Mouse (Mus musculus): ENCODE data around the gene Itga6. TPM values are rescaled to one million over a fixed set of nuclear protein-coding genes. Genes with fewer than 3 reads are reported as not detected.

Itga6 gene
- polyA plus RNA-seq, 1 experiment: 33.1 TPM

DNA sequence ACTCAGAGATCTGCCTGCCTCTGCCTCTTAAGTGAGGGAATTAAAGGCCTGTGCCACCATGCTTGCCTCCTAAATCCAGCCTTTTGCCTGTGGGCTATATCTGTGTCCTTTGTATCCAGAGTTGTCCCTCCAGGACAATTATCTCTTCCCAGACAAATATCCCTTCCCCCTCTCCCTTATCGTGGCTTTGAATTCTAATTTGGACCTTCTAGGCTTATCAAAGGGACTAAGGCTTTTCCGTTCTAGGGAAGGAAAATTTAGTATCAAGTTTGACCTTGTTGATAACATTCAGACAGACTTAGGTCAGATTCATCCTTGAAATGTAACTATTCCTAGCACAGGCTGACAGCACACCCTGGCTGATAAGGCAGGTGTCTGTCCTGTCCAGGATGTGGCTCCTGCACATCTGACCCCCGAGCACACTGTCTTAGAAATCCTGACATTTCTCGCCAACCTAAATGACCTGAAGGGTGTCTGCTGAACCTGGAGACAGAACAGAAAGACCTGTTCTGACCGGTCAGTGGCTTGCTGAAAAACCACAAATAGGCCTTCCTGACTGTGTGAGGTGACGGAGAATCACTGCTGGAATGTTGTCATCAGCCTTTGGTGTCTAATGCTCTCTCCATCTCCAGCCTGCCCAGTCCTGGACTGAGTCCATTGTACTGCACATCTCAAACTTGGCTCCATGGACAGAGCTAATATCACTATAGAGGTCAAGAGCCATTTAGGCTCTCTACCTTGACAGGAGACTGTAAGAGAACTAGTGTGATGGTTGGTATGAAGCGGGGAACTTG is 18.3 kb upstream of the Itga6 start:
- Histone ChIP-seq H3K79me3 (ENCODE audit: low read depth) (no peaks in the 10 kb centered on the region), H3K27me3 (ENCODE audit: control insufficient read depth, insufficient read depth, insufficient read length) (no peaks in the 10 kb centered on the region), H3K4me3 (ENCODE audit: insufficient read depth, poor library complexity, severe bottlenecking) (no peak overlapping the region), H3ac (ENCODE audit: control insufficient read depth, insufficient read length, low read depth) (no peak overlapping the region), H3K36me3 (ENCODE audit: control insufficient read depth, insufficient read depth) (no peaks in the 10 kb centered on the region), H3K79me2 (ENCODE audit: control insufficient read depth, insufficient read depth) (no peaks in the 10 kb centered on the region)
- TF ChIP-seq CEBPB (IDR thresholded peaks at IDR 0.05; ENCODE audit: low read depth) (no peak), FOSL1 (IDR thresholded peaks at IDR 0.05; ENCODE audit: insufficient read depth, low read length, poor library complexity, severe bottlenecking) (no peak), MYOD1 (IDR thresholded peaks at IDR 0.05; ENCODE audit: control insufficient read depth, insufficient read length, low read depth) (no peak), MAX (IDR thresholded peaks at IDR 0.05) (no peak), USF1 (IDR thresholded peaks at IDR 0.05; ENCODE audit: low read depth) (no peak), MYOG (IDR thresholded peaks at IDR 0.05; ENCODE audit: control insufficient read depth, extremely low read depth, insufficient read length) (no peak)

DNA sequence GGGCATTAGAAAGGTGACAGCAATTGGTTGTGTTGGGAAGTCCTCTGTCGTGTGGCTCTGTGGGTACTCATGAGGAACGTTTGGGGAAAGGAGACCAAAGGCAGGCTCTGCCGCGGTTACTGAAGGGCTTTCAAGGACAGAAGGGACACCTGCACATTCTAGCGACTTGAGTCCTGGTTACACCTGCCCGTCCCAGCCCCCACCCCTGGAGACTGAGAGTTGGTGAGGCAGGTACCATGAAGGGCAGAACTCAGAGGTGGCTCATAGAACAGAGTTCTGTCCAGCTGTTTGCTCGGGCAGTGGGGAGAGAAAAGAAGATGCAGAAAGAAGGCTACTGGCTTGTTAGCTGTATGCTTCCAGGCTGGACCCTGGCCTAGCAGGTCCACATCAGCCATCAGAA is 17.1 kb upstream of the Itga6 start:
- TF ChIP-seq MAX (IDR thresholded peaks at IDR 0.05): no peak
- TF ChIP-seq FOSL1 (IDR thresholded peaks at IDR 0.05; ENCODE audit: insufficient read depth, low read length, poor library complexity, severe bottlenecking): no peak
- Histone ChIP-seq H3K79me3 (ENCODE audit: low read depth) (no peaks in the 10 kb centered on the region), H3K79me2 (ENCODE audit: control insufficient read depth, insufficient read depth) (no peaks in the 10 kb centered on the region), H3K36me3 (ENCODE audit: control insufficient read depth, insufficient read depth) (no peaks in the 10 kb centered on the region), H3K27me3 (ENCODE audit: control insufficient read depth, insufficient read depth, insufficient read length) (no peaks in the 10 kb centered on the region), H3K4me3 (ENCODE audit: insufficient read depth, poor library complexity, severe bottlenecking) (no peak overlapping the region), H3ac (ENCODE audit: control insufficient read depth, insufficient read length, low read depth) (no peak overlapping the region)

DNA sequence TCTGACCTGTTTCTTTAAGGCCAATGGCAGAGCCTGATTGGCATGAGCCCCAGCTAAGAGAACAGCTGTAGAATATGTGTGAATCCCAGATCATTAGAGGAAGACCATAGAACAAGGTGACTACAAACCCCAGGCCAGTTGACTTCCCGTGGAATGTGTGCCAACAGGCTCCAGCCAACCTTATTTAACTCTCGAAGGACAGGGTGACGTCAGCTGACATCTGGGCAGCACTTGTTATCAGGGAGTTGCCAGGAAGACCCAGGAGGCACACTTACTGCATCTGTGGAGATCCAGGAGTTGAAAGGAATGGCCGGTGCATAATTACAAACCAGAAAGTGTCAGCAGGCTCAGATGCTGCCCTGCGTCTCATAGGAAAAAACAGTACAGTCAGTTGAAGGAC is 16.6 kb upstream of the Itga6 start:
- Histone ChIP-seq H3ac (ENCODE audit: control insufficient read depth, insufficient read length, low read depth) (no peak overlapping the region), H3K79me3 (ENCODE audit: low read depth) (no peaks in the 10 kb centered on the region), H3K27me3 (ENCODE audit: control insufficient read depth, insufficient read depth, insufficient read length) (no peaks in the 10 kb centered on the region), H3K4me3 (ENCODE audit: insufficient read depth, poor library complexity, severe bottlenecking) (no peak overlapping the region), H3K36me3 (ENCODE audit: control insufficient read depth, insufficient read depth) (no peaks in the 10 kb centered on the region), H3K79me2 (ENCODE audit: control insufficient read depth, insufficient read depth) (no peaks in the 10 kb centered on the region)
- TF ChIP-seq MYOD1 (IDR thresholded peaks at IDR 0.05; ENCODE audit: control insufficient read depth, insufficient read length, low read depth) (peak; percentile 10), CEBPB (IDR thresholded peaks at IDR 0.05; ENCODE audit: low read depth) (no peak)

DNA sequence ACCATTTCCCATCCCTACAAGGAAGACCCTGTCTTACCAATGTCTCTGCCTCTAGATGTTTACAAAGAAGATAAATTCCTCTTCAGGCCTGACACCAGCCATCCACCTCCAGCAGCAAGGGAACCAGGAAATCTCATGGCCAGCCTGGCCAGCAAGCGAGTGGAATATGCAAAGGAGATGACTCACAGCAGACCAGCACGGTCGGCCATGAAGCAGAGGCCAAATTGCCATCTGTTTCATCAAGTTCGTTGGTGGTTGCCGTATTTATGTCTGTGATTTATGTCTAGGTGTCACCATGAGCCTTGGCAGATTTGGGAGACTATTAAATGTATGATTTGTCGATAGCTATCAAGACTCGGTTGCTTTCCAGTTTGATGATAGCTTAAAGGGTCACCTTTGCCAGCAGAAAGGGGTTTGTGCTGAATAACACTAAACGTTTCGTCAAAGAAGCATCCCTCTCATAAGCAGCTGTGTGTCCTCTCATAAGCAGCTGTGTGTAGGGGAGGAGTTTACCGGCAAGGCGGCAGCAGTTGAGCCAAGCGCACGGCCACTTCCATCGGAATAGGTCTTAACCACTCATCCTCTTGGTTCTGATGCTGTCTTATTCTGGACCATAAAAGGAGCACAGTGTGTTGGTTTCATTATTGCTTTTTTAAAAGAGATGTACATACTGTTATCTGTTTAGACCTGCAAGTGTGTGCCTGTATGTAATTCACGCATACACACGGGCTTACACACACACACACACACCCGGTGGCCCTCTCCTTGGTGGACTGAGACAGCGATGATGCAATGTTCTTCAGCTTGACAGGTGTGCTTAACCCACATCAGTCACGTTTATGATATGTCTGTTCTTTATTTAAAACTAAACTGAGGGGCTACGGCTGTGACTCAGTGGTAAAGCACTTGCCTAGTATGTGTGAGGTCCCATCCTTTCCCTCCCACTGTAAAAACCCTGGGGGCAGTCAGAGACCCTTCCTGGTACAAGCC is 14.5 kb upstream of the Itga6 start:
- no peaks in the 10 kb centered on the region for H3K79me2 ChIP-seq (ENCODE audit: control insufficient read depth, insufficient read depth)
- H3ac ChIP-seq (ENCODE audit: control insufficient read depth, insufficient read length, low read depth): peak overlapping the region; percentile 20
- no peak for TF ChIP-seq CTCF (IDR thresholded peaks at IDR 0.05; ENCODE audit: control insufficient read depth, insufficient read depth, insufficient read length)
- TF ChIP-seq USF1 (IDR thresholded peaks at IDR 0.05; ENCODE audit: low read depth): no peak
- peak; percentile 84 for TF ChIP-seq MAX (IDR thresholded peaks at IDR 0.05)
- TF ChIP-seq CEBPB (IDR thresholded peaks at IDR 0.05; ENCODE audit: low read depth): peak; percentile 71
- peak; percentile 58 for TF ChIP-seq MYOD1 (IDR thresholded peaks at IDR 0.05; ENCODE audit: control insufficient read depth, insufficient read length, low read depth)
- peak; percentile 55 for TF ChIP-seq FOSL1 (IDR thresholded peaks at IDR 0.05; ENCODE audit: insufficient read depth, low read length, poor library complexity, severe bottlenecking)
- TF ChIP-seq MYOG (IDR thresholded peaks at IDR 0.05; ENCODE audit: control insufficient read depth, extremely low read depth, insufficient read length): no peak
- H3K4me3 ChIP-seq (ENCODE audit: insufficient read depth, poor library complexity, severe bottlenecking): no peak overlapping the region
- H3K79me3 ChIP-seq (ENCODE audit: low read depth): no peaks in the 10 kb centered on the region
- H3K27me3 ChIP-seq (ENCODE audit: control insufficient read depth, insufficient read depth, insufficient read length): no peaks in the 10 kb centered on the region
- no peaks in the 10 kb centered on the region for H3K36me3 ChIP-seq (ENCODE audit: control insufficient read depth, insufficient read depth)

DNA sequence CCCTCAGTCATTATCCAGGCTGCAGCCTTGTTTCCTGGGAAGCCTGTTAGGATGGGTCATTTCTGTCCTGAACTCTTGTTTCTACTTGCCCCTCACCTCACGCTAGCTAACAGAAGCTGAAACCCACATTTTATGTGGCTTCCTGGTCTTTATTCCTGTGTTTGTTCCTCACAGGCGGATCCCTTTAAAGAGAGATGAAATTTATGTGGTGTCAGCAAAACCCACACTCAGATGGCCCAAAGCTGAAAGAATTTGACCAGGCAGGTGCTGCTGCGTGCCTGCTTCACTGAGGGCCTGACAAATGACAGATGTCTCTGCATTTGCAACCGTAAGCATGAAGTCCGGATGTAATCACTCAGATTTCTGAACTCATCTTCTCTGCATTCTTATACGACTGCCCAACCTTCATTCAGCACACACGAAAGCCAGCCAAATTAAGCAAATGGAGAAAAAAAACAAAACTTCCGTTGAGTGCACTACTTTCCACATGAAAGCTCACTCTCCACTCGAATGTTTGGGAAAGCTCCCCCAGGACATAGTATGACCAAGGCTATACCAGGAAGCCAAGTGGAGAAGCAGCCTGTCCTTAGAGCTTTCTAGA is 10.5 kb upstream of the Itga6 start:
- no peak for TF ChIP-seq MYOD1 (IDR thresholded peaks at IDR 0.05; ENCODE audit: control insufficient read depth, insufficient read length, low read depth)
- TF ChIP-seq CEBPB (IDR thresholded peaks at IDR 0.05; ENCODE audit: low read depth): no peak
- no peak for TF ChIP-seq USF1 (IDR thresholded peaks at IDR 0.05; ENCODE audit: low read depth)
- no peak for TF ChIP-seq MYOG (IDR thresholded peaks at IDR 0.05; ENCODE audit: control insufficient read depth, extremely low read depth, insufficient read length)
- TF ChIP-seq MAX (IDR thresholded peaks at IDR 0.05): no peak
- TF ChIP-seq FOSL1 (IDR thresholded peaks at IDR 0.05; ENCODE audit: insufficient read depth, low read length, poor library complexity, severe bottlenecking): no peak
- TF ChIP-seq CTCF (IDR thresholded peaks at IDR 0.05; ENCODE audit: control insufficient read depth, insufficient read depth, insufficient read length): no peak
- no peaks in the 10 kb centered on the region for H3K79me3 ChIP-seq (ENCODE audit: low read depth)
- H3K79me2 ChIP-seq (ENCODE audit: control insufficient read depth, insufficient read depth): no peaks in the 10 kb centered on the region
- H3K27me3 ChIP-seq (ENCODE audit: control insufficient read depth, insufficient read depth, insufficient read length): no peaks in the 10 kb centered on the region
- no peak overlapping the region for H3K4me3 ChIP-seq (ENCODE audit: insufficient read depth, poor library complexity, severe bottlenecking)
- no peak overlapping the region for H3ac ChIP-seq (ENCODE audit: control insufficient read depth, insufficient read length, low read depth)
- no peaks in the 10 kb centered on the region for H3K36me3 ChIP-seq (ENCODE audit: control insufficient read depth, insufficient read depth)

Data from C2C12 (cell line).